Mouse (Mus musculus) hindbrain, embryonic 11.5 days (tissue): ENCODE measurements at regions not wholly inside any gene's neighbourhood (a gene's known extent, or its start where the extent isn't known, plus 50 kb on each side); places are given as distances from the start of the nearest gene placed in this dataset.

Source experiments
- ATAC-seq: fragments of 200-750 bp; cut with Nextera tagmentation; 2 replicates; pipeline ENCODE4 v1.8.0; 2017; ENCODE audit warnings: mild to moderate bottlenecking, moderate TSS enrichment, moderate library complexity; ENCODE audit not compliant: low FRiP score
- DNase-seq: peaks from one replicate; pipeline ENCODE4 v3.0.0-alpha.2; 2015; ENCODE audit warnings: low spot score
- H3K27ac ChIP-seq: fragments of 300-500 bp; sonication (generic); 2 replicates; pipeline ENCODE4 v1.5.1; 2014; ENCODE audit warnings: mild to moderate bottlenecking, low read depth, low read length
- H3K27me3 ChIP-seq: fragments of 300-500 bp; sonication (generic); 2 replicates; pipeline ENCODE4 v1.6.1; 2014; ENCODE audit warnings: mild to moderate bottlenecking, low read length, moderate library complexity, mixed read lengths; ENCODE audit not compliant: control insufficient read depth, insufficient read depth
- H3K36me3 ChIP-seq: fragments of 300-500 bp; sonication (generic); 2 replicates; pipeline ENCODE4 v1.6.1; 2014; ENCODE audit warnings: mild to moderate bottlenecking, low read length, moderate library complexity, mixed read lengths; ENCODE audit not compliant: control insufficient read depth, insufficient read depth
- H3K4me1 ChIP-seq: fragments of 300-500 bp; sonication (generic); replicated peaks from 2 replicates; pipeline ENCODE4 v1.6.1; 2014; ENCODE audit warnings: low read length, mixed read lengths; ENCODE audit not compliant: control insufficient read depth, insufficient read depth
- H3K4me2 ChIP-seq: fragments of 300-500 bp; sonication (generic); replicated peaks from 2 replicates; pipeline ENCODE4 v1.6.1; 2014; ENCODE audit warnings: mild to moderate bottlenecking, low read depth, low read length
- H3K4me3 ChIP-seq: fragments of 300-500 bp; sonication (generic); 2 replicates; pipeline ENCODE4 v1.5.1; 2014; ENCODE audit warnings: low read depth, low read length
- H3K9ac ChIP-seq: fragments of 300-500 bp; sonication (generic); 2 replicates; pipeline ENCODE4 v1.6.1; 2014; ENCODE audit warnings: low read depth, low read length
- H3K9me3 ChIP-seq: fragments of 300-500 bp; sonication (generic); 2 replicates; pipeline ENCODE4 v1.6.1; 2016; ENCODE audit warnings: low read length; ENCODE audit not compliant: control insufficient read depth
- WGBS: fragments of 180-500 bp; shearing (Covaris S2); extraction: QIAGEN DNeasy Blood & Tissue Kit; methylation state at CpG from one replicate; pipeline ENCODE4 v1.1.7; 2014; 5-methylcytosine and 5-hydroxymethylcytosine counted together

DNA sequence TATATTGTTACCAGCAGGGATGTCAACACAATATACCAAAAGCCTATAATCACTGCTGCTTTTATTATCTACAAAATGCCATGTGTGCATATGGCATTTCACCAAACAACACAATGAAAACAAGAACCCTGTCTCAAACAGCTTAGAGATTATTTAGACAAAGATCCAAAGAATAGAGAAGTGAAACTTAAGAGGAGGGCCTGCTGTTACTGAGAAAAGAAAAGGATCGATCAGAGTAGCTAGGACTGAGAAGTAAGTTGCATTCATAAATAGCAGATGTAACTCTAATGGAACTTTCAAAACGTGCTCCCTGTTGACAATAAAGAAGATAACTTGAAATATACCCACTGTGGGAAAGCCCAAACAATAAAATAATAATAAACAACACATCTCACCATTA, 203.3 kb downstream of the Dnajb9 start:
- 71% methylated on average over 2 of the region's 2 CpGs for WGBS
- no peak overlapping the region for H3K9ac ChIP-seq
- H3K27ac ChIP-seq: no peak overlapping the region
- ATAC-seq: no peak
- no peaks in the 10 kb centered on the region for H3K9me3 ChIP-seq
- no peaks in the 10 kb centered on the region for H3K27me3 ChIP-seq
- no peaks in the 10 kb centered on the region for H3K4me1 ChIP-seq
- no peaks in the 10 kb centered on the region for H3K36me3 ChIP-seq
- no peak overlapping the region for H3K4me3 ChIP-seq
- no peak for DNase-seq
- no peak overlapping the region for H3K4me2 ChIP-seq

DNA sequence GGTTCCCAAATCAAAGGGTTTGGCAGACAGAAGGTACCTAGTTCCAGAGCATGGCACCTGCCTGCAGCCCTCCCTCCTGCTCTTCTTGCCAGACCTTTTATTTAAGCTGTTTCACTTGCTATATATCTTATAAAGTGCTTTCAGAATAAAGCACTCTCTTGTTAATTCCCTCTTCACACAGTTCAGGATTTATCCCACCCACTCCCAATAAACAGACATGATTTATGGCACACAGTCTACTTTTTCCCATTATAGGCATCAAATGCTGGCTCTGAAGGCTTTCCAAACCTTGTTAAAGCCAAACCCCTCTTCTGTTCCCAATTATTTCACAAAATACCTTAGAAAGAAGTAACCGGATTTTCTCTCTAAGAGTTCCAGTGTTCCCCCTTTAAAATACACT, 226.6 kb downstream of the Dnajb9 start:
- Histone ChIP-seq H3K4me3 (no peak overlapping the region), H3K27me3 (no peaks in the 10 kb centered on the region), H3K9ac (no peak overlapping the region), H3K27ac (no peak overlapping the region), H3K36me3 (no peaks in the 10 kb centered on the region), H3K9me3 (no peaks in the 10 kb centered on the region), H3K4me1 (no peaks in the 10 kb centered on the region), H3K4me2 (no peak overlapping the region)
- no peak for DNase-seq
- WGBS: 85% methylated on average over 1 of the region's 1 CpGs
- no peak for ATAC-seq

DNA sequence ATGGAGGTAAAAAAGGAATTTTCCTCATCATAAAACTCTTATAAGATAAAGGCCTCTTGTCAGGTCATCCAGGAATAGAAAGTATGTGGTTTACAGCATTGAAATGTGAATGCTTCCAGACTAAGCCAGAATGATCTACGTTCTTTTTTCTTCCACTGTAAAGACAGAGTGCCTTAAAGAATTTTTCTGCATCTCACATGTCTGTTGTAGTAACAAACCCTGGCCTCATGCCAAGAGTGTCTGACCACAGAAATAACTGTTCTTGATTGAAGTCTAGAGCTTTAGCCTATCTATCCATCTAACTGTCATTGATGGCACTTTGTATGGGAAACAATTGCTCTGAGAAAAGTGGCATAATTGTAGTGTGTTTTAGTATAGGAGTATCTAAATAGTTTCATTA, 246.2 kb downstream of the Dnajb9 start:
- Histone ChIP-seq H3K9me3 (no peaks in the 10 kb centered on the region), H3K9ac (no peak overlapping the region), H3K27ac (no peak overlapping the region), H3K36me3 (no peaks in the 10 kb centered on the region), H3K4me3 (no peak overlapping the region), H3K4me2 (no peak overlapping the region), H3K27me3 (no peaks in the 10 kb centered on the region), H3K4me1 (no peaks in the 10 kb centered on the region)
- DNase-seq (no peak), ATAC-seq (no peak)
- 83% methylated on average over 1 of the region's 1 CpGs for WGBS

DNA sequence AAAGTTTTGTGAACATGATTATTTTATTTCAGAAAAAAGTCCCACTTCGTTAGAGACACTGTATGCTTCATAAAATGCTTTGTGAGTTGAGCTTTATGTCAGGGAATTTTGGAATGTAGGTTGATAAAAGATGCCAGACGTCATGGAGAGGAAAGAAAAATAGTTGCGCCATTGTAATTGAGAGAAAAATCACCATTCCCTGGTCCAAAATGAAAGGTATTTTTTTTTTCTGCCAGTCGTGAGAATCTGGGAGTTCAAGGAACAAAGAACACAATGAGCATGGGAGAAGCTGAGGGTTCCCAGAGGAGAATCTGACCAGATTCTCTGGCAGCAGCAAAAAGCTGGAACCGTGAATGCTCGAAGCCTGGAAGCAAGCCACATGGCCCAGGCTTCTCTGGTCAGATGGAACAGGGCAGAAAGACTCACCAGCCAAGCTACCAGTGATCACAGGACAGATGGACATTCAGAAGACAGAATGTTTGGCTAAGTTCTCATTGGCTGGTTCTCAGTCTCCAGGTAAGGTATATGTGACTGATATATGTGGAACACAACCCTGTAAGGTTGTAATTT, 247.5 kb downstream of the Dnajb9 start:
- Histone ChIP-seq H3K4me3 (no peak overlapping the region), H3K4me1 (no peaks in the 10 kb centered on the region), H3K27ac (no peak overlapping the region), H3K36me3 (no peaks in the 10 kb centered on the region), H3K4me2 (no peak overlapping the region), H3K9me3 (no peaks in the 10 kb centered on the region), H3K9ac (no peak overlapping the region), H3K27me3 (no peaks in the 10 kb centered on the region)
- no peak for ATAC-seq
- WGBS: 79% methylated on average over 6 of the region's 6 CpGs
- no peak for DNase-seq

DNA sequence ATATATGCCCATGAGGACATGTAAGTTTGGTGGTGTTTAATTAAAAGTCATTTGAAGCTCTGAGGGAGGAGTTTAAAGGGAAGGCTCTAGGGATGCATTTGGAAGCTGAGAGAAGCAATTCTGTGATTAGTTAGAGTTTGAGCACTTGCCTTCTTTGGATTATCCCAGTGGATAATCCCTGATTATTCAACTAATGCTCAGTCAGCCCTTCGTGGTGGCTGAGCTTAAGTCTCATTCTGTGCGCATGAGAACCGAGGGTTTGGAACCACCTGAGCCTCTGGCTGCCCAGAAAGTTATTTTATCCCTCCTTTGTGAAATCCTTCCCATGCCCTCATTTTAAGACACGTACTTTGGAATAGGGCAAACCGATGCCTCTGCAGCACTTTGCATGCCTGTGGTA, 285.9 kb downstream of the Dnajb9 start:
- Histone ChIP-seq H3K27ac (no peak overlapping the region), H3K4me2 (no peak overlapping the region), H3K9ac (no peak overlapping the region), H3K36me3 (no peaks in the 10 kb centered on the region), H3K4me3 (no peak overlapping the region), H3K4me1 (no peaks in the 10 kb centered on the region), H3K9me3 (no peaks in the 10 kb centered on the region), H3K27me3 (no peaks in the 10 kb centered on the region)
- WGBS: 74% methylated on average over 5 of the region's 5 CpGs
- DNase-seq (no peak), ATAC-seq (no peak)

DNA sequence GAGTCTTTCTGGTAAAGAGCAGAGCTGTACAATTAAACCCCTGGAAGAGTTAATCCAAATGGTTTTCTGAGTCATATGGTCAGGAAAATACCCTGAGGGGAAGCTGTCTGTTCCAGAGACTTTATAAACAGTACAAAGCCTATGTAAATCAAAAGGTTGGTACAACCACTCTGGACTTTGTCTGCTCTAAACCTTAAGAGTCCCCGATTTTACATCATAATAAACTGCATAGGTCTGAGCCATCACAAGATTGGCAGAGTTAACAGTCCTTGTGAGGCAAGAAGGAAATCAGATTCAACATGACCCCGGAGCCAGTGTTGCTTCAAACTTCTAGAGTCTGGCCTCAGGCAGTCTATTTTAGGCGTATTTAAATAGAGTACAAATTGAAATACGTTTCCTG, 289.7 kb downstream of the Dnajb9 start:
- Histone ChIP-seq H3K4me3 (no peak overlapping the region), H3K27ac (no peak overlapping the region), H3K27me3 (no peaks in the 10 kb centered on the region), H3K9me3 (no peaks in the 10 kb centered on the region), H3K4me1 (no peaks in the 10 kb centered on the region), H3K4me2 (no peak overlapping the region), H3K36me3 (no peaks in the 10 kb centered on the region), H3K9ac (no peak overlapping the region)
- DNase-seq (no peak), ATAC-seq (no peak)
- WGBS: 79% methylated on average over 4 of the region's 4 CpGs

DNA sequence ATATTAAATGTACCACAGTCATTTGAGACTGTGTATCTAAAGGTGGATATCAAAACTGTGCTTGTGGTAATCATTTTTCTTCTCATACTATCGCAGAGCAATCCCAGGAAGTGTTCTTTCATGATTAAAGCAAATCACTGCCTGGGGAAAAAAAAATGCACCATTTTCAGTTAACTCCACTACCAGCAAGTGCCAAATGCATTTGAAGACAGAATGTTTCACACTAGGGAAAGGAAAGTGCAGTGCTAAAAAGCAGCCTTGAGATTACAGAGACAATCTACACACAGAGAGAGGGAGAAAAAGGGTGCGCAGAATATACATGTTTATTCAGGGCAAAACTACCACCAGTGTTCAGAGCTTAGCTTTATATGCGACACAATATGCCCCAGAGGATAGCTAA, 291.0 kb downstream of the Dnajb9 start:
- Histone ChIP-seq H3K4me1 (no peaks in the 10 kb centered on the region), H3K9me3 (no peaks in the 10 kb centered on the region), H3K27ac (no peak overlapping the region), H3K27me3 (no peaks in the 10 kb centered on the region), H3K4me3 (no peak overlapping the region), H3K36me3 (no peaks in the 10 kb centered on the region), H3K9ac (no peak overlapping the region), H3K4me2 (no peak overlapping the region)
- 86% methylated on average over 3 of the region's 3 CpGs for WGBS
- DNase-seq (no peak), ATAC-seq (no peak)

DNA sequence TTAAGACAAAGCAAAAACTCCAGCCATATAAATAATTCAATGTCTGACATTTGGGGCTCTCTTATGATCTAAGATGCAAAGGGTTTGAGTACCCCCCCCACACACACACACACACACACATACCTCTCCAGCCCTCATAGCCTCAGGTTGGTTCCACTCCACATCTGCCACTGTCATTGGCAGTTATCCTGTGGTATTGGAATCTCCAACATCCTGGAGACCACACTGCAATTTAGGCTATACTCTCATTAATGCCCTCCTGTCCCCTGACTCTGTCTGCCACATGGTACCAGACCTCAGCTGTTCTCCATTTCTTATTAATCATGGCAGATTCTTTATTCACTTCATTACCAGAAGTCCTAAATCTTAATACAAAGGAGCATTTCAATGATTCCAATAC, 293.3 kb downstream of the Dnajb9 start:
- Histone ChIP-seq H3K36me3 (no peaks in the 10 kb centered on the region), H3K27ac (no peak overlapping the region), H3K4me2 (no peak overlapping the region), H3K9me3 (no peaks in the 10 kb centered on the region), H3K4me3 (no peak overlapping the region), H3K27me3 (no peaks in the 10 kb centered on the region), H3K9ac (no peak overlapping the region), H3K4me1 (no peaks in the 10 kb centered on the region)
- no peak for ATAC-seq
- DNase-seq: no peak

DNA sequence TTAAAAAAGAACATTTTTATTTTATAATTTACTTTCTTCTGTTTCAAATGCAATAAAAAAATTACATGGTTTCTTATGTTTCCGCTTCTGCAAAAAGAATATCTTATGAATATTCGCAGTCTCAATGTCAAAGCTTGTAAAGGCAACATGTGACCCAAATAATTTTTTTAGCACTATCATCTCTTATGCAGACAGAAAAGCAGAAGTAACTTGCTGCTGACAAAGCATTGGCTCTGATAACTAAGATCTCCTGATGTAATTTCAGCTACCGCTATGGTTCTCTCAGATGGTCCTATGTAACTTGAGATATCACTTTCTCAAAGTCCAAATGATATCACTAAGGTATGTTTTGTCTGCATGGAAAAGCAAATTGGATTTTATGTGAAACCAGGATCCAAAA, 310.9 kb downstream of the Dnajb9 start:
- Histone ChIP-seq H3K36me3 (no peaks in the 10 kb centered on the region), H3K27ac (no peak overlapping the region), H3K4me1 (no peaks in the 10 kb centered on the region), H3K4me3 (no peak overlapping the region), H3K9ac (no peak overlapping the region), H3K9me3 (no peaks in the 10 kb centered on the region), H3K4me2 (no peak overlapping the region), H3K27me3 (no peaks in the 10 kb centered on the region)
- ATAC-seq: no peak
- no peak for DNase-seq
- WGBS: 91% methylated on average over 3 of the region's 3 CpGs
